Mouse (Mus musculus) heart, postnatal 4 days (tissue): ENCODE data around the gene Efcc1. TPM values are rescaled to one million over a fixed set of nuclear protein-coding genes. Genes with fewer than 3 reads are reported as not detected.

Source experiments
- total RNA-seq, 2 experiments: library from RNA; stranded (reverse); gene quantifications; 2 replicates each; pipeline ENCODE4 v1.2.3; 2021

The Efcc1 gene
- total RNA-seq, 2 experiments from 2014 or later: 1.5 to 2.4 TPM

Other genes with a start within 250 kb of the Efcc1 start
- 1 to 10 TPM; 5.2 to 6.1 TPM for gene Arhgap25, start 197.6 kb upstream of the Efcc1 start, total RNA-seq
- gene Prokr1, start 140.1 kb upstream of the Efcc1 start, total RNA-seq: 1 to 10 TPM in 1 of 2 experiments, under 1 TPM in 1; 0.88 to 1.1 TPM
- 1 to 10 TPM; 2.7 to 3.1 TPM for gene Aplf, start 58.7 kb upstream of the Efcc1 start, total RNA-seq
- gene Gp9, start 47.2 kb downstream of the Efcc1 start, total RNA-seq: 1 to 10 TPM in 1 of 2 experiments, under 1 TPM in 1; 0.64 to 1.1 TPM
- gene Rab43, start 81.3 kb downstream of the Efcc1 start, total RNA-seq: 10 to 100 TPM; 19.7 TPM
- gene Gm45140, start 104.9 kb downstream of the Efcc1 start, total RNA-seq: 1 to 10 TPM in 1 of 2 experiments, under 1 TPM in 1; 0.95 to 2.4 TPM
- gene Isy1, start 107.9 kb downstream of the Efcc1 start, total RNA-seq: 10 to 100 TPM; 23.4 to 24.5 TPM
- 100 to 1,000 TPM; 316 to 330 TPM for gene Cnbp, start 120.2 kb downstream of the Efcc1 start, total RNA-seq
- 10 to 100 TPM; 86.8 to 90.0 TPM for gene Copg1, start 156.9 kb downstream of the Efcc1 start, total RNA-seq
- 10 to 100 TPM; 14.0 to 16.3 TPM for gene Hmces, start 183.1 kb downstream of the Efcc1 start, total RNA-seq